Mouse (Mus musculus): Measurements from ENCODE around the gene Atg5.

DNA sequence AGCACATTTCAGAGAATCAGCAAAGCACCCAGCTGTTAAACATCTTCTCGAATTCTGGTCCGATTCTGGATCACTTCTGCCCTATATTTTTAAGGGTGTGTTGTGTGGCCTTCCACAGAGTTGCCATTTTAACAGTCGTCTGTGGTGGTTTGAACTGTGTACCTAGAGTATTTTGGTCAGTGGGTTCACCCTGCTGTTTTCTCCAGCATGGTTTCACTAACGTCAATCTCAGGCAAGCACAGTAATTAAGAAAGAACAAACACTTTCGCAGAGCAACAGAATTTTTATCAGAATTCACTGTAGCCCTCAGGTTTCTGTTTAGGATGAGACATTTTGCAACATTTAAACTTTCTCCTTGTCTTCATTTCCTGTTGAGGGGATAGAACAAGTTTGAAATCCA lies 94.3 kb downstream of the Atg5 start:
- TF ChIP-seq CTCF (IDR thresholded peaks at IDR 0.05; ENCODE audit: low read depth) (no peak), EP300 (optimal IDR thresholded peaks at IDR 0.05) (no peak)
